Mouse (Mus musculus): ENCODE data around the gene Sdhaf2. TPM values are rescaled to one million over a fixed set of nuclear protein-coding genes. Genes with fewer than 3 reads are reported as not detected.

Gene Sdhaf2
- polyA plus RNA-seq, 1 experiment from 2014 or later, result 66.2 TPM

DNA sequence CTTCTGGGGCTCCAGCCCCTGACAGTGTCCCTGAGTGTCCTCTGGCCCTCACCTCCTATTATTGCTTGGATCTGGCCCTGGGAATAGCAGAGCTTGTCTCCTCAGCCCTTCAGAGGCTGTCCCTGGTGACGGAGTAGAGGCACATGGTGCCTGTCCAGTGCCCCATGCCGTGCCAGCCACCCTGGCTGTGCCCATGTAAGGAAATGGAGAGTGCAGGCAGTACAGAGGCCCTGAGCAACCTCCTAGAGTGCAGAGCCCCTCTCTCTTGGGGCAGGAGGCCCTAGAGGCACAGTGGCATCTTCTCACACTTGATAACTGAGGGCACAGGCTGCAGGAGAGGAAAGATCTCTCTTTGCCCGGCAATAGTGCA, 70.5 kb downstream of the Sdhaf2 start:
- no peak for ATAC-seq (ENCODE audit: low FRiP score, low read depth)
- Histone ChIP-seq H3K36me3 (no peaks in the 10 kb centered on the region), H3K9ac (no peak overlapping the region), H3K27me3 (peaks cover 91% of the 10 kb centered on the region), H3K27ac (no peak overlapping the region), H3K4me1 (peaks cover 24% of the 10 kb centered on the region), H3K4me2 (replicated peaks) (no peak overlapping the region), H3K4me3 (no peak overlapping the region), H3K9me3 (no peaks in the 10 kb centered on the region)
- WGBS, result 79% methylated on average over 3 of the region's 3 CpGs

DNA sequence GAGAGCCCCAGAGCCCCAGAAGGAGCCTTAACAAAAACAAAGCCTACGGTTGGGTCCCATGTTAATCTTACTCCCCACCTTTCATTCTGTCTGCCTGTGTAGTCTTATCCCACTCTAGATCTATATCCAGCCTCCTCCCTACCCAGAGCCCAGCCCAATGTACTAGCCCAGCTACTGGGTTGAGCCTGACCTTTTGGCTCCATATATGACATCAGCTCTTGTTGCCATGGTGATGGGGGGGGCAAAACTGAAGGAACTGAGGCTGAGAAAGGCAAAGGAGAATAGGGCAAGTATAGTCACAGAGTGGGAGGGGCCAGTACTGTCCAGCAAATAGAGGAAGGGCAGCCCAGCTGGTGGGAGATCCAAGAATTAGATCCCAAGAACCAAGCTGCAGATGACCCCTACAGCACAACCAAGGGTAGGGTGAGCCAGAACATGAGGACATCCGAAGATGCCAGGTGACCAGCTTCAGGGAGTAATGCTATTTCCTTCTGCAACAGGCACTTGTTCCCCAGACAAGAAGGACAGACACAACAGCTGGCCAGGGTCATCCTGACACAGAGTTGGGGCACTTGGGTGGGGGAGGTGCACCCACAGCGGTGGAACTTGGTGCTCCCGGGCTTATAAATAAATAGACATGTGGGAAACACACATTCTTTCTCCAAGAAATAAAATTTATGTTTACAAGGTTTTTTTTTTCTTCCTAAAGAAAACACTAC, 71.1 kb downstream of the Sdhaf2 start:
- Histone ChIP-seq H3K4me2 (replicated peaks) (no peak overlapping the region), H3K9ac (no peak overlapping the region), H3K36me3 (no peaks in the 10 kb centered on the region), H3K27me3 (peaks cover 86% of the 10 kb centered on the region), H3K4me1 (peaks cover 24% of the 10 kb centered on the region), H3K9me3 (no peaks in the 10 kb centered on the region), H3K27ac (no peak overlapping the region), H3K4me3 (no peak overlapping the region)
- no peak for ATAC-seq (ENCODE audit: low FRiP score, low read depth)
- 56% methylated on average over 4 of the region's 4 CpGs for WGBS

Other genes with a start within 250 kb of the Sdhaf2 start
- 2.0 and 2.5 TPM in 2 replicates for gene Dagla, start 221.3 kb downstream of the Sdhaf2 start, polyA plus RNA-seq (2015; fragmentation: Nextera tagmentation; extraction: Ambion mirVana)
- 0.69 and 1.1 TPM in 2 replicates for gene Syt7, start 137.1 kb downstream of the Sdhaf2 start, polyA plus RNA-seq (2015; fragmentation: Nextera tagmentation; extraction: Ambion mirVana)
- 0.25 and 0.37 TPM in 2 replicates for gene Lrrc10b, start 68.7 kb downstream of the Sdhaf2 start, polyA plus RNA-seq (2015; fragmentation: Nextera tagmentation; extraction: Ambion mirVana)
- not detected in 2 replicates for gene Ppp1r32, start 43.2 kb downstream of the Sdhaf2 start, polyA plus RNA-seq (2015; fragmentation: Nextera tagmentation; extraction: Ambion mirVana)
- gene Cpsf7, start 876 bp downstream of the Sdhaf2 start, polyA plus RNA-seq (2015; fragmentation: Nextera tagmentation; extraction: Ambion mirVana), result 48.5 and 51.4 TPM in 2 replicates
- 57.2 and 62.8 TPM in 2 replicates for gene Tmem216, start 30.1 kb upstream of the Sdhaf2 start, polyA plus RNA-seq (2015; fragmentation: Nextera tagmentation; extraction: Ambion mirVana)
- gene Cyb561a3, start 51.0 kb upstream of the Sdhaf2 start, polyA plus RNA-seq (2015; fragmentation: Nextera tagmentation; extraction: Ambion mirVana), result 15.9 and 19.3 TPM in 2 replicates
- 39.4 and 39.7 TPM in 2 replicates for gene Tmem138, start 51.2 kb upstream of the Sdhaf2 start, polyA plus RNA-seq (2015; fragmentation: Nextera tagmentation; extraction: Ambion mirVana)
- gene Ddb1, start 79.2 kb upstream of the Sdhaf2 start, polyA plus RNA-seq (2015; fragmentation: Nextera tagmentation; extraction: Ambion mirVana), result 400 and 416 TPM in 2 replicates
- gene Tkfc, start 79.5 kb upstream of the Sdhaf2 start, polyA plus RNA-seq (2015; fragmentation: Nextera tagmentation; extraction: Ambion mirVana), result 15.2 and 15.7 TPM in 2 replicates
- gene Vwce, start 108.1 kb upstream of the Sdhaf2 start, polyA plus RNA-seq (2015; fragmentation: Nextera tagmentation; extraction: Ambion mirVana), result 4.2 and 4.7 TPM in 2 replicates
- gene Pga5, start 151.9 kb upstream of the Sdhaf2 start, polyA plus RNA-seq (2015; fragmentation: Nextera tagmentation; extraction: Ambion mirVana), result 0.10 TPM in 1 of 2 replicates, not detected in the other
- 38.3 and 40.9 TPM in 2 replicates for gene Vps37c, start 162.6 kb upstream of the Sdhaf2 start, polyA plus RNA-seq (2015; fragmentation: Nextera tagmentation; extraction: Ambion mirVana)
- gene Cd5, start 212.9 kb upstream of the Sdhaf2 start, polyA plus RNA-seq (2015; fragmentation: Nextera tagmentation; extraction: Ambion mirVana), result 0.08 and 0.19 TPM in 2 replicates

All from limb, embryonic 13.5 days (tissue).